Mouse (Mus musculus): ENCODE measurements around the gene Sdhd. TPM values are rescaled to one million over a fixed set of nuclear protein-coding genes. Genes with fewer than 3 reads are reported as not detected.

Gene Sdhd
- total RNA-seq, 1 experiment = 168 TPM

DNA sequence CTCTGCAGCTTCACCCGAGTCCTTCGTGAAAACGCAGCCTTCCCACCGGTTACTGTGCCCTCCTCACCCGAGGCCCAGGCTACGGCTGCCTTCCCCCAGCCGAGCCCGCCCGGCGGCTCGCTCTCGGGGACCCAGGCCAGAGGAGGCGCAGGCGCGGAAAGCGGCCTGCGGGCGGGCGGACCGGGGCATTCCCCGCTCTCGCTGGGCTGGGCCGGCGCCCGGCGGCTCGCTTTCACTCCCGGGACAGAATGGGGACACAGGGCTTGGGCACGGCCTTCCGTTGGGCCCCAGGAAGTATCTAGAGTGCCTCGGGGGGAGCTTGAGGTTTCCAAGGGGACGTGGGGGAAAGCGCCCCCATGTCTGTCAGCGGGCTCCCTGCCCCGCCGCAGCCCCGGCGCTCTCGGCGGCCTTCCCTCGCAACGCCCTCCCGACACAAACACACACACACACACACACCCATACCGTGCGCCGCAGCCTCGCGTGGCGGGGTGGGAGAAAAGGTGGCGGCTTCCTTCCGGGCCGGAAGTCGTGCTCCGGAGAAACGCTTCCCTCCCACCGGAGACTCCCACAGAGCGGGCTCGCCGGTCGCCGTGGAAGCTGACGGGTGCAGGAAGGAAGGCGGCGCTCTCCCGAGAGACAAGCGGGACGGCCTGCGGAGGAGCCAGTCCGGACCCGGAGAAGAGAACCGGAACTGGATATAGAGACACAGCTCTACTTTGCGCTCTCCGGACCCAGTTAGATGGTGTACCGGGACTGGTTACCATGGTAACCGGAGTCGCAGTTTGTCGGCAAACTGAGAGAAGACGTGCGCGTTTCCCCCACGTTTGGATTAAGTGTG is 13.4 kb upstream of the Sdhd start, which contains the start of the genes Pih1d2 and Nkapd1:
Pih1d2 (plus strand) TSS at position 556 of the 838 bp plus-strand sequence.
Nkapd1 (minus strand) TSS at position 699 of the 838 bp plus-strand sequence.
- in situ Hi-C loops (cut with MboI; ENCODE audit: low sequenced_read_pairs in 2 of 2, unreplicated experiment in 2 of 2) = no loop called here
- peaks cover 5% of the 10 kb centered on the region for H3K36me3 ChIP-seq (ENCODE audit: control insufficient read depth, insufficient read depth, low read length, poor library complexity, severe bottlenecking)
- H3K4me1 ChIP-seq (ENCODE audit: control insufficient read depth in 2 of 2, insufficient read depth in 2 of 2, low read length in 2 of 2, poor library complexity in 1 of 2) = peaks cover 2 to 4% of the 10 kb centered on the region in 2 experiments; a peak in 1 of 4 replicates
- TF ChIP-seq HCFC1 (IDR thresholded peaks at IDR 0.05; ENCODE audit: borderline replicate concordance, insufficient read depth, low read length) = peak; percentile 82; the same call in 1 of the 2 replicates
- no peak for TF ChIP-seq CHD2 (IDR thresholded peaks at IDR 0.05; ENCODE audit: low read depth, low read length)
- H3K4me3 ChIP-seq (ENCODE audit: insufficient read depth in 1 of 2, low read depth in 1 of 2, low read length in 2 of 2, poor library complexity in 1 of 2, severe bottlenecking in 1 of 2) = peak within 1 kb of the TSS; percentile 78 to 86
- peak; percentile 89 for DNase-seq (ENCODE audit: low read depth, low spot score)
- peak within 1 kb of the TSS; percentile 67 for H3K27ac ChIP-seq (ENCODE audit: insufficient read depth, low read depth, low read length, poor library complexity, severe bottlenecking)
- no peaks in the 10 kb centered on the region for H3K9me3 ChIP-seq (ENCODE audit: control insufficient read depth, insufficient read depth, low read depth, low read length)
- peak within 1 kb of the TSS; percentile 89 for H3K9ac ChIP-seq (ENCODE audit: insufficient read depth, low read depth, low read length, poor library complexity, severe bottlenecking)

DNA sequence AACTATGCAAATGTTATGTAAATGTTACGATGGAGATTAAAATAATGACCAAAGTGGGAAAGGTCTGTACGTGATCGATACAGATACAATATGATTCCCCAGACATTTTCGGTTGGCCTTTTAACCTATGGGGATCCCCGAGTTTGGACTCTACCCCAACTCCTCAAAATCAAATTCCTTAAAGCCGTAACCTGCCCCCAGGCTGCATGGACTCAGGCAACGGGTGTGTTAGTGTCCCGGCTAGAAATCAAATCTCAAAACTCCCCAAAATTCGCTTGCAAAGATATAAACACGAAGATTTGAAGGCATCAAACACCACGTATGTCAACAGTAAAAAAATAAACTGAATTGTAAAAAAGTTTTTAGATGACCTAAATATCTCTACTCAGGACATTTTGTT is 12.5 kb upstream of the Sdhd start:
- H3K9me3 ChIP-seq (ENCODE audit: control insufficient read depth, insufficient read depth, low read depth, low read length) = no peaks in the 10 kb centered on the region
- H3K36me3 ChIP-seq (ENCODE audit: control insufficient read depth, insufficient read depth, low read length, poor library complexity, severe bottlenecking) = peaks cover 5% of the 10 kb centered on the region
- peak overlapping the region; percentile 89 for H3K9ac ChIP-seq (ENCODE audit: insufficient read depth, low read depth, low read length, poor library complexity, severe bottlenecking)
- peaks cover 2 to 4% of the 10 kb centered on the region in 2 experiments; a peak in 1 of 4 replicates for H3K4me1 ChIP-seq (ENCODE audit: control insufficient read depth in 2 of 2, insufficient read depth in 2 of 2, low read length in 2 of 2, poor library complexity in 1 of 2)
- no peak for DNase-seq (ENCODE audit: low read depth, low spot score)
- H3K4me3 ChIP-seq (ENCODE audit: insufficient read depth in 1 of 2, low read depth in 1 of 2, low read length in 2 of 2, poor library complexity in 1 of 2, severe bottlenecking in 1 of 2) = peak overlapping the region; percentile 78 to 86
- H3K27ac ChIP-seq (ENCODE audit: insufficient read depth, low read depth, low read length, poor library complexity, severe bottlenecking) = no peak overlapping the region; the same call in 1 of the 2 replicates
- TF ChIP-seq ZC3H11A (IDR thresholded peaks at IDR 0.05; ENCODE audit: borderline replicate concordance, low read depth, low read length) = no peak
- TF ChIP-seq CHD2 (IDR thresholded peaks at IDR 0.05; ENCODE audit: low read depth, low read length) = no peak
- TF ChIP-seq ZNF384 (IDR thresholded peaks at IDR 0.05; ENCODE audit: low read depth, low read length) = no peak
- no peak for TF ChIP-seq MAFK (IDR thresholded peaks at IDR 0.05; ENCODE audit: insufficient read depth, low read depth, low read length)
- TF ChIP-seq HCFC1 (IDR thresholded peaks at IDR 0.05; ENCODE audit: borderline replicate concordance, insufficient read depth, low read length) = no peak
- in situ Hi-C loops (cut with MboI; ENCODE audit: low sequenced_read_pairs in 2 of 2, unreplicated experiment in 2 of 2) = no loop called here

DNA sequence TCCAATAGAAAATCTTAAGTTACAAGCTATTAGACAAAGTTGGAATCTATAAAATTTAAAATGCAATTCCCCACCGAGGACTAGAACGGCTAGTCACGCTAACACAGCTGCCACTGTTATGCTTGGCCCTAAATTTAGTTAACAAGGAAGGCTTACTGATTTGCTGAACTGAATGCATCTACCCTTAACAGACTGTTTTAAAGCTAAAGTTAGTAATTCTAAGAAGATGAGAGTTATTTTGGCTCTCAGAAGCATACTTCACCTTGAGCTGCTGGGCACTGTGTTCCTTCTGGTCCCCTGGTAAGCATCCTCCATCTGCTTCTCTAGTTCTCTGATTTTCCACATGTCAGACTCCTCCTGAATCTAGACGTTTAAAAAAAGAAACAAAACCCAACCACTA is 8.5 kb upstream of the Sdhd start:
- DNase-seq (ENCODE audit: low read depth, low spot score) = no peak
- Histone ChIP-seq H3K4me1 (ENCODE audit: control insufficient read depth in 2 of 2, insufficient read depth in 2 of 2, low read length in 2 of 2, poor library complexity in 1 of 2) (peaks cover 2 to 4% of the 10 kb centered on the region in 2 experiments; a peak in 2 of 4 replicates), H3K27ac (ENCODE audit: insufficient read depth, low read depth, low read length, poor library complexity, severe bottlenecking) (no peak overlapping the region), H3K36me3 (ENCODE audit: control insufficient read depth, insufficient read depth, low read length, poor library complexity, severe bottlenecking) (peaks cover 11% of the 10 kb centered on the region), H3K9ac (ENCODE audit: insufficient read depth, low read depth, low read length, poor library complexity, severe bottlenecking) (no peak overlapping the region), H3K4me3 (ENCODE audit: insufficient read depth in 1 of 2, low read depth in 1 of 2, low read length in 2 of 2, poor library complexity in 1 of 2, severe bottlenecking in 1 of 2) (no peak overlapping the region), H3K9me3 (ENCODE audit: control insufficient read depth, insufficient read depth, low read depth, low read length) (no peaks in the 10 kb centered on the region)
- no peak for TF ChIP-seq MAFK (IDR thresholded peaks at IDR 0.05; ENCODE audit: insufficient read depth, low read depth, low read length)
- no peak for TF ChIP-seq HCFC1 (IDR thresholded peaks at IDR 0.05; ENCODE audit: borderline replicate concordance, insufficient read depth, low read length)
- no peak for TF ChIP-seq CHD2 (IDR thresholded peaks at IDR 0.05; ENCODE audit: low read depth, low read length)
- no peak for TF ChIP-seq ZNF384 (IDR thresholded peaks at IDR 0.05; ENCODE audit: low read depth, low read length)
- TF ChIP-seq ZC3H11A (IDR thresholded peaks at IDR 0.05; ENCODE audit: borderline replicate concordance, low read depth, low read length) = no peak
- in situ Hi-C loops (cut with MboI; ENCODE audit: low sequenced_read_pairs in 2 of 2, unreplicated experiment in 2 of 2) = no loop called here

DNA sequence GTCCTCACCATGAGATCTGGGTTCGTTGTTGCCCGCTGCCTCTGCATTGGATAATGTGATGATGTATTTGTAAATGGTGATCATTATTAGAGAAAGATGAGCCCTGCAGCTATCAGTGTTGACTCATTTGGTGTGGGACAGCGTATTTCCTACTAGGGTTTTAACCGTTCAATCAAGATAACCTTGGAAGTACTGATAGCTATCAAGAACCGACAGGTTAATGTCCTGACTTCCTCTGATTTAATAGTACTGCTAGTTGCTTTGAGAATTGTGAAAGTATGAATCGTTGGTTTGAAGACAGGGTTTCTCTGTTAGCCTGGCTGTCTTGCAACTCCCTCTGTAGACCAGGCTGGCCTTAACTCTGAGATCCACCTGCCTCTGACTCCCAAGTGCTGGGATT is 726 bp upstream of the Sdhd start:
- Histone ChIP-seq H3K9me3 (ENCODE audit: control insufficient read depth, insufficient read depth, low read depth, low read length) (no peaks in the 10 kb centered on the region), H3K27ac (ENCODE audit: insufficient read depth, low read depth, low read length, poor library complexity, severe bottlenecking) (no peak overlapping the region), H3K4me3 (ENCODE audit: insufficient read depth in 1 of 2, low read depth in 1 of 2, low read length in 2 of 2, poor library complexity in 1 of 2, severe bottlenecking in 1 of 2) (peak overlapping the region; percentile 75 to 79), H3K9ac (ENCODE audit: insufficient read depth, low read depth, low read length, poor library complexity, severe bottlenecking) (peak overlapping the region; percentile 96), H3K36me3 (ENCODE audit: control insufficient read depth, insufficient read depth, low read length, poor library complexity, severe bottlenecking) (peaks cover 11% of the 10 kb centered on the region), H3K4me1 (ENCODE audit: control insufficient read depth in 2 of 2, insufficient read depth in 2 of 2, low read length in 2 of 2, poor library complexity in 1 of 2) (peaks cover 0 to 5% of the 10 kb centered on the region in 2 experiments; a peak in 1 of 4 replicates)
- in situ Hi-C loops (cut with MboI; ENCODE audit: low sequenced_read_pairs in 2 of 2, unreplicated experiment in 2 of 2) = no loop called here
- no peak for TF ChIP-seq HCFC1 (IDR thresholded peaks at IDR 0.05; ENCODE audit: borderline replicate concordance, insufficient read depth, low read length)
- TF ChIP-seq ZNF384 (IDR thresholded peaks at IDR 0.05; ENCODE audit: low read depth, low read length) = no peak
- TF ChIP-seq ZC3H11A (IDR thresholded peaks at IDR 0.05; ENCODE audit: borderline replicate concordance, low read depth, low read length) = no peak
- TF ChIP-seq MAFK (IDR thresholded peaks at IDR 0.05; ENCODE audit: insufficient read depth, low read depth, low read length) = no peak
- TF ChIP-seq CHD2 (IDR thresholded peaks at IDR 0.05; ENCODE audit: low read depth, low read length) = no peak
- no peak for DNase-seq (ENCODE audit: low read depth, low spot score)

Data from ES-E14 (cell line).